Mouse (Mus musculus) thymus, adult 2 months (tissue): ENCODE data around the gene Tradd. TPM values are rescaled to one million over a fixed set of nuclear protein-coding genes. Genes with fewer than 3 reads are reported as not detected.
A peak's percentile ranks its signal among the peaks of the same experiment; 100 is the strongest.

Experiments
- DNase-seq: peaks from one replicate; pipeline ENCODE4 v3.0.0; 2021
- H3K27ac ChIP-seq: fragments of 200-500 bp; 2 replicates; pipeline ENCODE4 v1.5.1; 2012; ENCODE audit warnings: low read length, control low read depth; ENCODE audit not compliant: control insufficient read depth, insufficient read depth
- H3K27me3 ChIP-seq: fragments of 200-500 bp; 2 replicates; pipeline ENCODE4 v1.6.1; 2012; ENCODE audit warnings: mild to moderate bottlenecking, low read length, moderate library complexity, mixed read lengths; ENCODE audit not compliant: control insufficient read depth, insufficient read depth
- H3K36me3 ChIP-seq: fragments of 200-500 bp; 2 replicates; pipeline ENCODE4 v1.6.1; 2012; ENCODE audit warnings: mild to moderate bottlenecking, low read length, moderate library complexity; ENCODE audit not compliant: control insufficient read depth, insufficient read depth
- H3K4me1 ChIP-seq: fragments of 200-500 bp; replicated peaks from 2 replicates; pipeline ENCODE4 v1.6.1; 2012; ENCODE audit warnings: low read length; ENCODE audit not compliant: control insufficient read depth, insufficient read depth
- H3K4me3 ChIP-seq: fragments of 200-500 bp; 2 replicates; pipeline ENCODE4 v1.5.1; 2012; ENCODE audit warnings: mild to moderate bottlenecking, low read length, control low read depth, moderate library complexity; ENCODE audit not compliant: control insufficient read depth, insufficient read depth
- CTCF ChIP-seq: fragments of 200-500 bp; IDR thresholded peaks from 2 replicates; pipeline ENCODE4 v1.5.1; 2012; ENCODE audit warnings: mild to moderate bottlenecking, control low read depth, low read length, moderate library complexity, borderline replicate concordance; ENCODE audit not compliant: control insufficient read depth, poor library complexity, insufficient read depth; ENCODE audit errors: extremely low read depth
- POLR2A ChIP-seq: fragments of 200-500 bp; IDR thresholded peaks from 2 replicates; pipeline ENCODE4 v1.6.1; 2012; ENCODE audit warnings: mild to moderate bottlenecking, low read length, control low read depth, moderate library complexity; ENCODE audit not compliant: control insufficient read depth, poor library complexity, insufficient read depth; ENCODE audit errors: extremely low read depth
- WGBS: fragments of 180-500 bp; shearing (Covaris S2); methylation state at CpG from one replicate; pipeline ENCODE4 v1.1.7; 2018; 5-methylcytosine and 5-hydroxymethylcytosine counted together
- polyA plus RNA-seq: library from polyadenylated mRNA; depleted of rRNA; stranded (reverse); fragments of >200 nt; gene quantifications from 2 replicates; pipeline ENCODE4 v1.2.3, GENCODE M21; 2012; rRNA removed

Tradd gene
- polyA plus RNA-seq, result 40.1 and 40.4 TPM in 2 replicates

- peak; percentile 52; the same call in 1 of the 2 replicates for TF ChIP-seq CTCF
- TF ChIP-seq POLR2A, result peak; percentile 67
- H3K27ac ChIP-seq, result peak within 1 kb of the TSS; percentile 21; the same call in 1 of the 2 replicates
- peaks cover 3% of the 10 kb centered on the region; the same call in 1 of the 2 replicates for H3K27me3 ChIP-seq
- peaks cover 30% of the 10 kb centered on the region for H3K4me1 ChIP-seq
- H3K36me3 ChIP-seq, result no peaks in the 10 kb centered on the region; the same call in none of the 2 replicates
- 2% methylated on average over 54 of the region's 54 CpGs for WGBS
- peak; percentile 78 for DNase-seq
- H3K4me3 ChIP-seq, result peak within 1 kb of the TSS; percentile 80
These were observed at the start of gene Tradd, which contains the start of gene Fbxl8 for GRCm38 (mm10) chr8:105264024-105264982. Gene Tradd (minus strand): TSS chr8:105264609. Gene Fbxl8 (plus strand): TSS chr8:105264648.

- TF ChIP-seq CTCF, result no peak
- TF ChIP-seq POLR2A, result no peak
- H3K27me3 ChIP-seq, result no peaks in the 10 kb centered on the region
- H3K4me1 ChIP-seq, result no peaks in the 10 kb centered on the region
- 96% methylated on average over 9 of the region's 9 CpGs for WGBS
- H3K27ac ChIP-seq, result no peak overlapping the region
- peaks cover 5% of the 10 kb centered on the region; the same call in 1 of the 2 replicates for H3K36me3 ChIP-seq
- DNase-seq, result no peak
- H3K4me3 ChIP-seq, result no peak overlapping the region
These were observed 49.4 kb upstream of the Tradd start for GRCm38 (mm10) chr8:105313622-105314402.

GRCm38 (mm10) chr8:105312891-105313481, 48.6 kb upstream of the Tradd start:
- 95% methylated on average over 8 of the region's 8 CpGs for WGBS

GRCm38 (mm10) chr8:105311718-105312117, 47.3 kb upstream of the Tradd start:
- TF ChIP-seq POLR2A (no peak), CTCF (no peak)
- Histone ChIP-seq H3K27ac (no peak overlapping the region), H3K27me3 (no peaks in the 10 kb centered on the region), H3K36me3 (no peaks in the 10 kb centered on the region), H3K4me1 (peaks cover 11% of the 10 kb centered on the region), H3K4me3 (no peak overlapping the region)
- 98% methylated on average over 1 of the region's 1 CpGs for WGBS
- no peak for DNase-seq

More at GRCm38 (mm10) chr8:105312891-105313481, 48.6 kb upstream of the Tradd start:
- Histone ChIP-seq H3K27me3 (no peaks in the 10 kb centered on the region), H3K36me3 (no peaks in the 10 kb centered on the region), H3K4me1 (no peaks in the 10 kb centered on the region), H3K27ac (no peak overlapping the region), H3K4me3 (no peak overlapping the region)
- TF ChIP-seq POLR2A (no peak), CTCF (no peak)
- no peak for DNase-seq

GRCm38 (mm10) chr8:105310118-105310517, 45.7 kb upstream of the Tradd start:
- TF ChIP-seq CTCF, result no peak
- no peak for TF ChIP-seq POLR2A
- no peaks in the 10 kb centered on the region for H3K36me3 ChIP-seq
- H3K4me1 ChIP-seq, result peaks cover 27% of the 10 kb centered on the region

More at GRCm38 (mm10) chr8:105310118-105310517, 45.7 kb upstream of the Tradd start:
- WGBS, result 92% methylated on average over 8 of the region's 8 CpGs
- Histone ChIP-seq H3K4me3 (no peak overlapping the region), H3K27ac (no peak overlapping the region), H3K27me3 (no peaks in the 10 kb centered on the region)
- DNase-seq, result no peak
